Mouse (Mus musculus): ENCODE results near the gene Abcg8. TPM values are rescaled to one million over a fixed set of nuclear protein-coding genes. Genes with fewer than 3 reads are reported as not detected.

Abcg8 gene
- polyA plus RNA-seq (2014; fragmentation: Illumina TruSeq; extraction: RNeasy Lipid Tissue Mini Kit (QIAGEN cat#74804); ENCODE audit: low read depth, low replicate concordance), result 0.24 TPM

GRCm38 (mm10) chr17:84675951-84676366 is at the start of gene Abcg8:
Gene Abcg8 (plus strand): TSS chr17:84676302.

GRCm38 (mm10) chr17:84682734-84683717 is 6.9 kb downstream of the Abcg8 start, which contains the start of gene Abcg5:
Gene Abcg5 (minus strand): TSS chr17:84683011.

Other genes starting within 250 kb of the Abcg8 start
- gene Thada, start 210.1 kb upstream of the Abcg8 start, polyA plus RNA-seq (2014; fragmentation: Illumina TruSeq; extraction: RNeasy Lipid Tissue Mini Kit (QIAGEN cat#74804); ENCODE audit: low read depth, low replicate concordance), result 12.2 TPM
- gene Plekhh2, start 164.4 kb upstream of the Abcg8 start, polyA plus RNA-seq (2014; fragmentation: Illumina TruSeq; extraction: RNeasy Lipid Tissue Mini Kit (QIAGEN cat#74804); ENCODE audit: low read depth, low replicate concordance), result 6.3 TPM
- gene Dync2li1, start 49.8 kb upstream of the Abcg8 start, polyA plus RNA-seq (2014; fragmentation: Illumina TruSeq; extraction: RNeasy Lipid Tissue Mini Kit (QIAGEN cat#74804); ENCODE audit: low read depth, low replicate concordance), result 20.3 TPM
- gene Abcg5, start 6.7 kb downstream of the Abcg8 start, polyA plus RNA-seq (2014; fragmentation: Illumina TruSeq; extraction: RNeasy Lipid Tissue Mini Kit (QIAGEN cat#74804); ENCODE audit: low read depth, low replicate concordance), result 0.78 TPM
- gene Lrpprc, start 114.5 kb downstream of the Abcg8 start, polyA plus RNA-seq (2014; fragmentation: Illumina TruSeq; extraction: RNeasy Lipid Tissue Mini Kit (QIAGEN cat#74804); ENCODE audit: low read depth, low replicate concordance), result 17.4 TPM